Mouse (Mus musculus) testis, adult 2 months (tissue): ENCODE results near the gene Apopt1.

Source experiments
- CTCF ChIP-seq: fragments of 200-500 bp; IDR thresholded peaks from 2 replicates; pipeline ENCODE4 v1.5.1; 2012; ENCODE audit warnings: low read depth, mild to moderate bottlenecking, inconsistent platforms, low read length, moderate library complexity; ENCODE audit not compliant: control insufficient read depth, insufficient read depth, insufficient replicate concordance
- POLR2A ChIP-seq: fragments of 200-500 bp; IDR thresholded peaks from 2 replicates; pipeline ENCODE4 v1.6.1; 2012; ENCODE audit warnings: low read depth, mild to moderate bottlenecking, inconsistent platforms, low read length, moderate library complexity; ENCODE audit not compliant: control insufficient read depth

DNA sequence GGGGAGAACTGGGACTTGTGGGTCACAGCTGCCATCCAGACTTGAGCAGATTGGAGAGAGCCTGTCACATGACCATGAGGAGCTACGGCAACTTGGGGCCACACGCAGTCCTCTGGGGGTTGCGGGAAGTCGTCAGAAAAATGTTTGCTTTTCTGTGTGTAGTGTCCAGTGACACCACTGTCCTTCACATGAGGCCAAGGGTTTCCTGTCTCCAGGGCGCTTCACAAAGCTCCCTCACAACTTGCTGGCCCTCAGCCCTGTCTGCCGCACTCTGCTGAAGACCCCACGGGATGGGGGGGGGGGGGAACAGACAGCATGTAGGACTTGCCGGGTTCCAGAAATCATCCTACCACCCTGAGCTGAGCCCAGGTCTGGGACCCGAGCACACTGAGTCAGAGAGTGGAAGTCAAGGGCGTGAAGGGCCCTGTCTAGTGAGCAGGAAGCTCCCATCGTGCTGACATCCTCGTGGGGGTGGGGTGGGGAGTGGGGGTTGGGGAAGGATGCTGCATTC is 18.7 kb upstream of the Apopt1 start:
- no peak for TF ChIP-seq POLR2A
- TF ChIP-seq CTCF = no peak
